Mouse (Mus musculus) testis, adult 2 months (tissue): ENCODE results near the gene Abcc6. TPM values are rescaled to one million over a fixed set of nuclear protein-coding genes. Genes with fewer than 3 reads are reported as not detected.
A peak's percentile ranks its signal among the peaks of the same experiment; 100 is the strongest.

ENCODE experiments used
- H3K27ac ChIP-seq: fragments of 200-500 bp; 2 replicates; pipeline ENCODE4 v1.5.1; 2012; ENCODE audit warnings: low read depth, low read length; ENCODE audit not compliant: control insufficient read depth, insufficient read depth
- H3K27me3 ChIP-seq: fragments of 200-500 bp; 2 replicates; pipeline ENCODE4 v1.6.1; 2012; ENCODE audit warnings: mild to moderate bottlenecking, low read length, moderate library complexity; ENCODE audit not compliant: control insufficient read depth, insufficient read depth
- H3K36me3 ChIP-seq: fragments of 200-500 bp; 2 replicates; pipeline ENCODE4 v1.6.1; 2012; ENCODE audit warnings: mild to moderate bottlenecking, low read length; ENCODE audit not compliant: control insufficient read depth, insufficient read depth
- H3K4me1 ChIP-seq: fragments of 200-500 bp; 2 replicates; pipeline ENCODE4 v1.6.1; 2012; ENCODE audit warnings: low read length; ENCODE audit not compliant: control insufficient read depth, insufficient read depth
- H3K4me3 ChIP-seq: fragments of 200-500 bp; 2 replicates; pipeline ENCODE4 v1.5.1; 2012; ENCODE audit warnings: low read depth, mild to moderate bottlenecking, low read length, moderate library complexity, mixed read lengths; ENCODE audit not compliant: control insufficient read depth
- CTCF ChIP-seq: fragments of 200-500 bp; IDR thresholded peaks from 2 replicates; pipeline ENCODE4 v1.5.1; 2012; ENCODE audit warnings: low read depth, mild to moderate bottlenecking, inconsistent platforms, low read length, moderate library complexity; ENCODE audit not compliant: control insufficient read depth, insufficient read depth, insufficient replicate concordance
- POLR2A ChIP-seq: fragments of 200-500 bp; IDR thresholded peaks from 2 replicates; pipeline ENCODE4 v1.6.1; 2012; ENCODE audit warnings: low read depth, mild to moderate bottlenecking, inconsistent platforms, low read length, moderate library complexity; ENCODE audit not compliant: control insufficient read depth
- polyA plus RNA-seq: library from polyadenylated mRNA; depleted of rRNA; stranded (reverse); fragments of >200 nt; gene quantifications from 2 replicates; pipeline ENCODE4 v1.2.3, GENCODE M21; 2012

Gene Abcc6
- polyA plus RNA-seq, 1 experiment, result 1.0 TPM

GRCm38 (mm10) chr7:46037433-46037832 lies 7.3 kb upstream of the Abcc6 start:
- peaks cover 13% of the 10 kb centered on the region for H3K4me1 ChIP-seq
- H3K36me3 ChIP-seq, result no peaks in the 10 kb centered on the region; the same call in 1 of the 2 replicates
- H3K27me3 ChIP-seq, result no peaks in the 10 kb centered on the region
- no peak overlapping the region for H3K4me3 ChIP-seq
- no peak for TF ChIP-seq POLR2A
- TF ChIP-seq CTCF, result no peak
- no peak overlapping the region for H3K27ac ChIP-seq

- Histone ChIP-seq H3K27ac (no peak overlapping the region), H3K4me1 (peaks cover 13% of the 10 kb centered on the region), H3K27me3 (no peaks in the 10 kb centered on the region), H3K36me3 (no peaks in the 10 kb centered on the region; the same call in 1 of the 2 replicates), H3K4me3 (no peak overlapping the region)
- TF ChIP-seq POLR2A (no peak), CTCF (no peak)
Observed at GRCm38 (mm10) chr7:46035468-46035867, 5.4 kb upstream of the Abcc6 start.

- H3K36me3 ChIP-seq, result no peaks in the 10 kb centered on the region; the same call in 1 of the 2 replicates
- no peak overlapping the region for H3K4me3 ChIP-seq
- peaks cover 13% of the 10 kb centered on the region for H3K4me1 ChIP-seq
- no peak overlapping the region for H3K27ac ChIP-seq
- TF ChIP-seq POLR2A (no peak), CTCF (no peak)
- no peaks in the 10 kb centered on the region for H3K27me3 ChIP-seq
Observed at GRCm38 (mm10) chr7:46034991-46035390, 4.9 kb upstream of the Abcc6 start.

GRCm38 (mm10) chr7:46033870-46034337 lies 3.8 kb upstream of the Abcc6 start:
- Histone ChIP-seq H3K27ac (no peak overlapping the region), H3K27me3 (no peaks in the 10 kb centered on the region), H3K4me3 (peak overlapping the region; percentile 95), H3K36me3 (no peaks in the 10 kb centered on the region; the same call in 1 of the 2 replicates), H3K4me1 (peaks cover 13% of the 10 kb centered on the region)
- TF ChIP-seq POLR2A (no peak), CTCF (no peak)

GRCm38 (mm10) chr7:46033109-46033869 lies 3.2 kb upstream of the Abcc6 start, which contains the start of gene Nomo1:
Gene Nomo1 (plus strand): TSS chr7:46033698.
- peaks cover 13% of the 10 kb centered on the region for H3K4me1 ChIP-seq
- H3K4me3 ChIP-seq, result peak within 1 kb of the TSS; percentile 95
- peak; percentile 84 for TF ChIP-seq CTCF
- peak; percentile 77 for TF ChIP-seq POLR2A
- H3K36me3 ChIP-seq, result no peaks in the 10 kb centered on the region; the same call in 1 of the 2 replicates
- H3K27ac ChIP-seq, result no peak within 1 kb of the TSS
- no peaks in the 10 kb centered on the region for H3K27me3 ChIP-seq

GRCm38 (mm10) chr7:46031075-46031474 lies 973 bp upstream of the Abcc6 start:
- TF ChIP-seq CTCF (no peak), POLR2A (no peak)
- H3K27ac ChIP-seq, result no peak overlapping the region

GRCm38 (mm10) chr7:46029299-46030144 lies 580 bp downstream of the Abcc6 start:
- Histone ChIP-seq H3K27ac (no peak overlapping the region), H3K4me3 (no peak overlapping the region), H3K27me3 (no peaks in the 10 kb centered on the region), H3K36me3 (no peaks in the 10 kb centered on the region), H3K4me1 (peaks cover 11% of the 10 kb centered on the region)
- no peak for TF ChIP-seq POLR2A
- no peak for TF ChIP-seq CTCF

More at GRCm38 (mm10) chr7:46031075-46031474, 973 bp upstream of the Abcc6 start:
- Histone ChIP-seq H3K27me3 (no peaks in the 10 kb centered on the region), H3K4me1 (peaks cover 13% of the 10 kb centered on the region), H3K36me3 (no peaks in the 10 kb centered on the region), H3K4me3 (no peak overlapping the region)
